Mouse (Mus musculus) heart, embryonic 10.5 days (tissue): Measurements from ENCODE around the gene Taok3. TPM values are rescaled to one million over a fixed set of nuclear protein-coding genes. Genes with fewer than 3 reads are reported as not detected.
A peak's percentile ranks its signal among the peaks of the same experiment; 100 is the strongest.

ENCODE experiments used
- DNase-seq: peaks from one replicate; pipeline ENCODE4 v3.0.0-alpha.2; 2017; ENCODE audit warnings: low spot score
- H3K27ac ChIP-seq: fragments of 300-500 bp; sonication (generic); 2 replicates; pipeline ENCODE4 v1.5.1; 2016; ENCODE audit warnings: mild to moderate bottlenecking
- H3K27me3 ChIP-seq: fragments of 300-500 bp; sonication (generic); 2 replicates; pipeline ENCODE4 v1.6.1; 2016; ENCODE audit warnings: mild to moderate bottlenecking; ENCODE audit not compliant: poor library complexity, insufficient read depth, severe bottlenecking
- H3K36me3 ChIP-seq: fragments of 300-500 bp; sonication (generic); 2 replicates; pipeline ENCODE4 v1.6.1; 2016; ENCODE audit warnings: mild to moderate bottlenecking, moderate library complexity
- H3K4me1 ChIP-seq: fragments of 300-500 bp; sonication (generic); 2 replicates; pipeline ENCODE4 v1.6.1; 2016; ENCODE audit warnings: mild to moderate bottlenecking
- H3K4me3 ChIP-seq: fragments of 300-500 bp; sonication (generic); 2 replicates; pipeline ENCODE4 v1.5.1; 2016; ENCODE audit warnings: mild to moderate bottlenecking, moderate library complexity
- H3K9me3 ChIP-seq: fragments of 300-500 bp; sonication (generic); 2 replicates; pipeline ENCODE4 v1.6.1; 2016; ENCODE audit warnings: mild to moderate bottlenecking, moderate library complexity
- WGBS: fragments of 180-500 bp; shearing (Covaris S2); methylation state at CpG from one replicate; pipeline ENCODE4 v1.1.7; 2016; 5-methylcytosine and 5-hydroxymethylcytosine counted together
- polyA plus RNA-seq: library from polyadenylated mRNA; unstranded; fragments of >200 nt; fragmentation: Nextera tagmentation; extraction: Ambion mirVana; gene quantifications from 2 replicates; pipeline ENCODE4 v1.2.1, GENCODE M21; 2016

The Taok3 gene
- polyA plus RNA-seq, 1 experiment from 2014 or later, result 18.6 TPM

DNA sequence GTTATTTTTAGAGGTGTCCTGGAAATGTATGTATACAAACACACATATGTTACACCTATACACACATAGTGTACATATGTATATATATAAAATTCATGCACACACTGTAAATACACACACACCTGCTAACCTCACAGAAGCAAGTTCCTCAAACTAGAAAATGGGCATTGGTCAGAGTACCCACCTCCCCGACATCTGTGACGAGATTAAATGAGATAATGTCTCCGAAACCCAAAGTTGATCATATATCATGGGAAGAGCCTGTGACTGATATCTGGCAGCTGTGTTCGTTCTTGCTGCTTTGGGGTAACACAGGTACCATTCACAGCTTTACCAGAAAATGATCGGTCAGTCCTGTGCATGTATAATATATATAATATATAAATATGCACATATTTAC is 16.6 kb downstream of the Taok3 start:
- DNase-seq, result no peak
- H3K27me3 ChIP-seq, result no peaks in the 10 kb centered on the region
- peaks cover 61% of the 10 kb centered on the region for H3K4me1 ChIP-seq
- H3K27ac ChIP-seq, result no peak overlapping the region
- WGBS, result 78% methylated on average over 5 of the region's 5 CpGs
- no peak overlapping the region for H3K4me3 ChIP-seq
- no peaks in the 10 kb centered on the region for H3K36me3 ChIP-seq
- H3K9me3 ChIP-seq, result no peaks in the 10 kb centered on the region

DNA sequence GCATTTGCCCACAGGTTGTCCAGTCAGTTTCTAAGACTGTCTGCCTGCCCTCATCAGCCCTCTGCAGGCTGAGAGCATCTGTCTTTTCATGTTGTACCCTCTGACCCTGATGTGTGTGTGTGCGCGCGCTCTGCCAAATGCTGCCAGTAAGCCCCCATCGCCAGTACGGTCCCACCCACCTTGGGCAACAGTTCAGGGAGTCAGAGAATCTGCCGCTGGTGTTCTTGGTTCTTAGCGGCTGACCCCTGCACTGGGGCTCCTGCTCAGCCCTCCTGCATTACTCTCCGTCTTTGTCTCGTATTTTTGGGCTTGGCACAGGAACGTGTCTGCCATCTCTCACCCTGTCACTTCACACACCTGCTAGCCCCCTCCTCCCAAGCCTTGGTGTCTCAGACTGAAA is 17.1 kb downstream of the Taok3 start:
- H3K27ac ChIP-seq, result peak overlapping the region; percentile 74

DNA sequence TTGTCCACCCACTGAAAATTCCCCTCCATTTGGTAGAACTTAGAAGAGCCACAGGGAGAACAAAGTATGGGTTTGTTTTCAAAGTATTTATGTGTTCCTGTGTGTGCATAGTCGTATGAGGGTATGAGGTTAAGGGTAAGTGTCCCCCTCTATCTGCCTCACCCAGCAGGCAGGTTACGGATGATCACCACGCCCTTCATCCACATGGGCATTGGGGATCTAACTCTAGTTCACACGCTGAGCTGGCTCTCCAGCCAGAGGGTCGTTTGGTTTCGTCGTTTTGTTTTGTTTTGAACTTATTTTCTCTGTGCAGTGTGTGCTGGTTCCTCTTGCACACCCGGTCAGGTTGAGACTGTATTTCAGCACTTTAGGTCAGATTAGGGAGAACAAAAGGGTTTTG is 17.7 kb downstream of the Taok3 start:
- peak overlapping the region; percentile 74 for H3K27ac ChIP-seq
- 65% methylated on average over 8 of the region's 8 CpGs for WGBS

More for the DNA sequence above, 17.1 kb downstream of the Taok3 start:
- Histone ChIP-seq H3K36me3 (no peaks in the 10 kb centered on the region), H3K4me3 (no peak overlapping the region), H3K27me3 (no peaks in the 10 kb centered on the region), H3K9me3 (no peaks in the 10 kb centered on the region), H3K4me1 (peaks cover 61% of the 10 kb centered on the region)
- DNase-seq, result no peak
- WGBS, result 59% methylated on average over 10 of the region's 10 CpGs

DNA sequence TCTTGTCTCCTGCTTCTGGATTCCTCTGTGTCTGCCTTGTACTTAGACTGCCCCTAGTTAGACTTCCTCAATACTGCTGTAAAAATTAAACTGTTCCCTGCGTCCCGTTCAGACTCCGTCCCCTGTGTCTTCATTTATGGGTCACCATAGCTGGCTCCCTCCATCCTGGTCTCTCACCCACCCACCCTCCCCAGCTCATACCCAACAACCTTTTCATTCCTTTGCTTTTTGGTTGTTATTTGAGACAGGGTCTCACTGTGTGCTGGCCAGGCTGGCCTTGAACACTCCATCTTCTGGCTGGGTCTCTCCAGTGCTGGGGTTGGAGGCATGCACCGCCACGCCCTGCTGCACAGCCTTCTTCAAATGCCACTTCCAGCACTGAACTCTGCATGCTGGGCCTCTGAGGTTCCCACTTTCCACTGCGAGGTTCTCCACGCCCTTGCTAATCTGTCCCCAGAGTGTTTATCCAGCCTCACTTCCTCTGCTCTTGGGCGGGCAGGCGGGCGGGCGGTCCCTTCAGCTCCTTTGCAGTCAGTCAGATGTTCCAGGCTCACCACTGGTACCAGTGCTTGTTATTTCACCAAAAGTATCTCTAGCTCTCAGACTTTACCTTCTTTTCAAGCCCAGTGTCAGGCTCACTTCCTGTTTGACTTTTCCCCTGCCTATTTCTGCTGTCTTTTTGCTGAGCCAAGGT is 18.5 kb downstream of the Taok3 start:
- peak; percentile 91 for DNase-seq
- 58% methylated on average over 11 of the region's 11 CpGs for WGBS
- H3K4me1 ChIP-seq, result peaks cover 59% of the 10 kb centered on the region
- H3K36me3 ChIP-seq, result no peaks in the 10 kb centered on the region
- no peaks in the 10 kb centered on the region for H3K9me3 ChIP-seq
- H3K27ac ChIP-seq, result peak overlapping the region; percentile 74
- no peaks in the 10 kb centered on the region for H3K27me3 ChIP-seq
- no peak overlapping the region for H3K4me3 ChIP-seq

More for the DNA sequence above, 17.7 kb downstream of the Taok3 start:
- H3K36me3 ChIP-seq, result no peaks in the 10 kb centered on the region
- H3K4me3 ChIP-seq, result no peak overlapping the region
- no peaks in the 10 kb centered on the region for H3K9me3 ChIP-seq
- no peak for DNase-seq
- no peaks in the 10 kb centered on the region for H3K27me3 ChIP-seq
- peaks cover 61% of the 10 kb centered on the region for H3K4me1 ChIP-seq

DNA sequence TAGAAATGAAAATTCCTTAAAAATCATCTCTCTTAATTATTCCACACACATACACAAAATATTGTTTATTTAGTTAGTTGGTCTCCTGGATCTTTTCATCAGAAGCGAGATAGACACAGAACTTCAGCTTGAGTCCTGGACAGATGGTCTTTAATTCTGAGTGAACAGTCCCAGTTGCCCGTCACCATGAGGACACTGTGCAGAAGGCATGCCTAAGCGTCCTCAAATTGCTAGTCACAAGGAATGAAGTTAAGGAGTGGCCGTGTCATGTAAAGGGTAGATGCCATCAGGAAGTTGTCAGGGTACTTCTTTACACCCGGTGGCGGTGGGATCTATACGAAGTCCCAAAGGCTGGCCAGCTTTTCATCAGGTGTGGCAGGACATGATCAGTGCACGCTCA is 19.9 kb downstream of the Taok3 start:
- no peak overlapping the region for H3K4me3 ChIP-seq
- DNase-seq, result no peak
- WGBS, result 68% methylated on average over 8 of the region's 8 CpGs
- no peaks in the 10 kb centered on the region for H3K9me3 ChIP-seq
- no peaks in the 10 kb centered on the region for H3K36me3 ChIP-seq
- H3K4me1 ChIP-seq, result peaks cover 45% of the 10 kb centered on the region
- no peaks in the 10 kb centered on the region for H3K27me3 ChIP-seq
- no peak overlapping the region for H3K27ac ChIP-seq

DNA sequence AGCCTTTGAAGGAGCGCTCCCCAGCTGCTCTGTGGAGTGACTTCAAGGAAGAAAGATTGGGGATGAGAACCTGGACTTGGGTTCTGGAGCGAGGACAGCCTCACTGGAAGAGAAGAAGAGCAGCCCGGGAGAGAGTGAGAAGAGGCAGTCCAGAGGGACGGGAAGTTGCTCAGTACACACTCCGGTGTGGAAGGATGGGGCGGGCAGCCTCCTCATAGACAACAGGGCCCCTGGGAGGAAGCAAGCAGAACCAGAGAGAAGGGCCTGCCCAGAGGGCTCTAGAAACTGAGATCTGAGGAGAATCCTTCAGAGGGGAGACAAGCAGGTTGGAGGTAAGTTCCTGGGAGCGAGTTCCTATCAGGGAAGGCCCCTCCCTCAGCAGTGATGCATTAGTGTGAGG is 20.4 kb downstream of the Taok3 start:
- H3K27me3 ChIP-seq, result no peaks in the 10 kb centered on the region
- no peaks in the 10 kb centered on the region for H3K9me3 ChIP-seq
- WGBS, result 70% methylated on average over 7 of the region's 7 CpGs
- no peak for DNase-seq
- peak overlapping the region; percentile 17 for H3K27ac ChIP-seq
- no peaks in the 10 kb centered on the region for H3K36me3 ChIP-seq
- no peak overlapping the region for H3K4me3 ChIP-seq
- peaks cover 39% of the 10 kb centered on the region for H3K4me1 ChIP-seq

DNA sequence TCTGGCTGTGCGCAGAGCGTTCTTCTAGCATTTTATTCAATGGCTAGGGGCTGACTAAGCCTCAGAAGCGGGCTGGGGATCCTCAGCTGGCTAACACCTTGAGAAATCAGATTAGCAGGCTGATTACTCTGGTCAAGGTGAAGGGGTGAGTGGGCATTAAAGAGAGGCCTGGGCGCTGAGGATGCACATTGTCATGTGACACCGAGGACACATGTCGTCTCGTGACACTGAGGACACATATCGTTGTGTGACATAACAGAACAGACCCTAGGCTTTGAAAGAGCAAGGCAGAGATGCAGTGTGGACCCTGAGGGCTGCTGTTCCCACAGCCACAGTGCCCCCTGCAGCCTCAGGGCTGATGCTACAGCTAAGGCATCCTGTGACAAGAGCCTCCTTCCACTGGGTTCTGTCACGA is 23.8 kb downstream of the Taok3 start:
- Histone ChIP-seq H3K27ac (no peak overlapping the region), H3K4me1 (peaks cover 14% of the 10 kb centered on the region), H3K36me3 (0 out of 2 replicates have a peak, but pooled peaks cover 3% of the 10 kb centered on the region), H3K27me3 (no peaks in the 10 kb centered on the region), H3K4me3 (no peak overlapping the region), H3K9me3 (no peaks in the 10 kb centered on the region)
- WGBS, result 46% methylated on average over 9 of the region's 9 CpGs
- peak; percentile 85 for DNase-seq

DNA sequence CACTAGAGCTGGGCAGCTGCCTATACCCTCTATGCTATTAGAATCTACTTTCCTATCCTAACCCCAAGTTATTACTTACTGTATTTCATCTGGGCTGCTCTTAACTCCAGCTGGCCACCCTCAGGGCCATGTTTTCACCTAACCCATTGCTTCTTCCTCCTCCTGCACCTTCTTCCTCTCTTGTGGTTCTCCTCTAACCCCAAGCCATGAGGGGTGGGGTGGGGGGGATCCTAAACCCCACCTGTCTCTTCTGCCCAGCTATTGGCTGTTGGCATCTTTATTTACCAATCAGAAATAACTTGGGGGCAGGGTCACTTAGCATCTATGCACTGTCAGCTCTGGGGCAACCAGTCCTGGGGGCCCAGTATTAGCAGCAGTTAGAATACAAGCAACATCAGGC is 26.2 kb downstream of the Taok3 start:
- H3K4me1 ChIP-seq, result no peaks in the 10 kb centered on the region
- DNase-seq, result no peak
- H3K27ac ChIP-seq, result no peak overlapping the region
- H3K27me3 ChIP-seq, result no peaks in the 10 kb centered on the region
- H3K36me3 ChIP-seq, result 0 out of 2 replicates have a peak, but pooled peaks cover 3% of the 10 kb centered on the region
- no peaks in the 10 kb centered on the region for H3K9me3 ChIP-seq
- no peak overlapping the region for H3K4me3 ChIP-seq

DNA sequence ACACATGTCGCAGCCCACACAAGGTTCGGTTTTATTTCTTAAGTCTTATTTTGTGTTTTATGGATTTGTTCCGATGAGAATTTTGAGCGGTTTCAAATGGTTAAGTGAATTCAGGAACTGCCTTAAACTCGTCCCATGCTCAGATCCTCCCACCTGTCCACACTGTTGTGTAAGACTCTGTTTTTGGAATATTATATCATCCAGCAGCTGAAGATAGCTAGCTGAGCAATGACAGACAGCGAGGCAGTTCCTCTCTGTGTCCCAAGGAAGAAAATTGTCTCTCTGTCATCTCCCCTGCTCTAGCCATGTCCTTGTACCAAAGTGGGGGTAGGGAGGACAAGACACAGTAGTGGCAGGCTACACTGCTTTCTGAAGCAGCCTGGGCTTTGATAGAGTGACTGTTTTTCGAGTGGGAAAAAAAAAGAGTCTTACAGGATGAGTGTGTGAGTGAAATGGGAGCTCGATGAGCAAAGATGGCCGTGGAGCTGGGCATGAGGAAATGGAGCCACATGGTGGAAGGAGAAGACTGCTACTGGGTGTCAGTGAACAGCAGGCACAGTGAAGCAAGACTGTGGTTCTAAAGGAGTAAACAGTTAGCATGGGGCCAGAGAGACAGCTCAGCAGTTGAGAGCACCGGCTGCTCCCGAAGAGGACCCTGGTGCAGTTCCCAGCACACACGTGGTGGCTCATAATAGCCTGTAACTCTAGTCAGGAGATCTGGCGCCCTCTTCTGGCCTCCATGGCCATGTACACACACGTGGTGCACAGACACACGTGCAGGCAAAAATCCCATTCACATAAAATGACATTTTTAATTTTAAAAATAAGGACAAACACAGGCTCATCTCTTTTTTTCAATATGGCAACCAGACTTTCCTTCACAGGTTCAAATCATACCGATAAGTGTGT is 27.5 kb downstream of the Taok3 start:
- H3K4me3 ChIP-seq, result no peak overlapping the region
- H3K36me3 ChIP-seq, result 0 out of 2 replicates have a peak, but pooled peaks cover 3% of the 10 kb centered on the region
- 88% methylated on average over 16 of the region's 16 CpGs for WGBS
- H3K27me3 ChIP-seq, result no peaks in the 10 kb centered on the region
- H3K4me1 ChIP-seq, result no peaks in the 10 kb centered on the region
- no peaks in the 10 kb centered on the region for H3K9me3 ChIP-seq
- H3K27ac ChIP-seq, result no peak overlapping the region
- DNase-seq, result no peak

DNA sequence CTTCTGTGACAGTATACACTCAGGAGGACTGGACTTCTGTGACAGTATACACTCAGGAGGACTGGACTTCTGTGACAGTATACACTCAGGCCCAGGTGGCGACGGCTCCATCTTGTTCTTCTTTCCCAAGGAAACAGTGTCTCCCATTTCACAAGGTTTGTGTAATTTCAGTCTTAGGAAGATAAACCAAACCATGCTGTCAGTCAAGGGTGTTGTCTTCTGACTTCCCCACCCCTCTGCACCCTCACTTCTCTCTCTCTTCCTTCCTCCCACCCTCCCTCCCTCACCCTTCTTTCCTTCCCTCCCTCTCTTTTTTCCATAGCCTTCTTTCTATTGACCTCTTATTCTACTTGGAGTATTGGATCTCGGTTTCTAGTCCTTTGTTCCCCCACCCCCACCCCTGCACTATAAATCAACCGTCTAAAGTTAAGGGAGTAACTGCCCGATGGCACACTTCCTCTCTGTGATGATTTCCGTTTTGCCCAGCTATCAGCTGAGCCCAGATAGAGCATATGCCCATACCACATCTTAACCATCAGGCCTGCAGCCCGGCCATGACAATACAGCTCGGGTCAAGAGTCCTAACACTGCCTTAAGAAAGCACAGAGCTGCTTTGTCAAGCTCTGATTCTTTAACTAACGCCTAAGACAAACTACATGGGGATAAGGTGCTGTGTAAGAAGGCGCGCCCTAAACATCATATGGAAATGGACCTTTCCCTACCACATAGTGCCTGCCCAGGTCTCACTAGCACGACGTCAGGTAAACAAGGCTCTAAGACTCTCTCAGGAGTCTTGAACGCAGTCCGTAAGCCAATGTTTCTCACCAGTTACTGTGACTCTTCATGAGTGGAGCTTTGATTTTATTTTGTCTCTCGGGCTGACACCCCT is 29.4 kb downstream of the Taok3 start:
- DNase-seq, result no peak
- H3K4me1 ChIP-seq, result no peaks in the 10 kb centered on the region
- no peak overlapping the region for H3K27ac ChIP-seq
- peaks cover 7% of the 10 kb centered on the region for H3K9me3 ChIP-seq
- no peaks in the 10 kb centered on the region for H3K27me3 ChIP-seq
- no peak overlapping the region for H3K4me3 ChIP-seq
- WGBS, result 76% methylated on average over 16 of the region's 16 CpGs
- peaks cover 7% of the 10 kb centered on the region; the same call in 1 of the 2 replicates for H3K36me3 ChIP-seq

DNA sequence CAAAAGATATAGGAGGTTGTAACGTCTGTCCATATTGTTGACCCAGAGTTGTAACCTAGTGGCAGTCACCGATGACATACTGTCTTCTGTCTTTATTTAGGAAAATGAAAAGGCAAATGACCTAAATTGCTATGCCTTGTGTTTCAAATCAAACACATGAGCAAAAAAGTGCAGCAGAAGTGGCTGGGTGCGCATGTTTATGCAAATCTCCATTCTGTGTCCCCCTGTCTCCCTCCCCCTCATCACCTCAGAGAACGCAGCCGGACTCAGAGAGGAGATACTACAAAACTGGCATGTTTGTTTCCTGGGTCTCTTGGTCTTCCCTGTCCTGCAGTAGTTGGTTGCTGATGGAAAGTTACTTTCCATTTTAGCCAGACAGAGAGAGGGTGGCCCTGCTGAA is 30.1 kb downstream of the Taok3 start:
- peaks cover 7% of the 10 kb centered on the region; the same call in 1 of the 2 replicates for H3K36me3 ChIP-seq
- no peak overlapping the region for H3K27ac ChIP-seq
- no peak for DNase-seq
- peaks cover 7% of the 10 kb centered on the region for H3K9me3 ChIP-seq
- WGBS, result 80% methylated on average over 5 of the region's 5 CpGs
- no peaks in the 10 kb centered on the region for H3K4me1 ChIP-seq
- no peaks in the 10 kb centered on the region for H3K27me3 ChIP-seq
- H3K4me3 ChIP-seq, result no peak overlapping the region

DNA sequence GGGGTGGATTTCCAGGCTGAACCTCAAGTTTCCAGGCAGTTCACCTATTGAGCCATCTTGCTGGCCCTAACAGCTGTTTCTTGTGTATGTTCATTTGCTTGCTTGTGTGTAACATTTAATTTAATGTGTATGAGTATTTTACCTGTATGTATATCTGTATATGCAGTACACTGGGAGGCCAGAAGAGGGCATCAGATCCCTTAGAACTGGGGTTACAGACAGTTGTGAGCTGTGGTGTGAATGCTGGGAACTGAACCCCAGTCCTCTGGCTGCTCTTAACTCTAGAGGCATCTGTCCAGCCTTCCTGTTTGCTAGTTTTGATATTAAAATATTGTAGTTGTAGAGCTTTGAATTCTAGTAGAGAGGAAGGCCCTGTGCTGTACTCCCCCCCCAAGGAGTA is 33.0 kb downstream of the Taok3 start:
- DNase-seq, result no peak
- peaks cover 4% of the 10 kb centered on the region; the same call in 1 of the 2 replicates for H3K36me3 ChIP-seq
- H3K27ac ChIP-seq, result no peak overlapping the region
- no peak overlapping the region for H3K4me3 ChIP-seq
- no peaks in the 10 kb centered on the region for H3K27me3 ChIP-seq
- H3K4me1 ChIP-seq, result no peaks in the 10 kb centered on the region
- peaks cover 7% of the 10 kb centered on the region for H3K9me3 ChIP-seq
